Mouse (Mus musculus): Measurements from ENCODE around the gene Gm17428. TPM values are rescaled to one million over a fixed set of nuclear protein-coding genes. Genes with fewer than 3 reads are reported as not detected.

Gene Gm17428
- total RNA-seq, 1 experiment from 2014 or later = not detected

GRCm38 (mm10) chr14:55003878-55004855, 27.4 kb downstream of the Gm17428 start:
- no peak for ATAC-seq (ENCODE audit: extremely low read depth, insufficient number of reproducible peaks, low FRiP score, poor library complexity, severe bottlenecking)

GRCm38 (mm10) chr14:55005506-55005905, 28.8 kb downstream of the Gm17428 start:
- ATAC-seq (ENCODE audit: extremely low read depth, insufficient number of reproducible peaks, low FRiP score, poor library complexity, severe bottlenecking) = no peak

- ATAC-seq (ENCODE audit: extremely low read depth, insufficient number of reproducible peaks, low FRiP score, poor library complexity, severe bottlenecking) = no peak
Measured at GRCm38 (mm10) chr14:55005967-55006366, 29.2 kb downstream of the Gm17428 start.

GRCm38 (mm10) chr14:55006541-55006940, 29.8 kb downstream of the Gm17428 start:
- ATAC-seq (ENCODE audit: extremely low read depth, insufficient number of reproducible peaks, low FRiP score, poor library complexity, severe bottlenecking) = no peak

GRCm38 (mm10) chr14:55007120-55007908, 30.6 kb downstream of the Gm17428 start:
- no peak for ATAC-seq (ENCODE audit: extremely low read depth, insufficient number of reproducible peaks, low FRiP score, poor library complexity, severe bottlenecking)

- no peak for ATAC-seq (ENCODE audit: extremely low read depth, insufficient number of reproducible peaks, low FRiP score, poor library complexity, severe bottlenecking)
Measured at GRCm38 (mm10) chr14:55008417-55008816, 31.7 kb downstream of the Gm17428 start.

- ATAC-seq (ENCODE audit: extremely low read depth, insufficient number of reproducible peaks, low FRiP score, poor library complexity, severe bottlenecking) = no peak
Measured at GRCm38 (mm10) chr14:55011116-55011515, 34.4 kb downstream of the Gm17428 start.

GRCm38 (mm10) chr14:55014591-55014990, 37.9 kb downstream of the Gm17428 start:
- ATAC-seq (ENCODE audit: extremely low read depth, insufficient number of reproducible peaks, low FRiP score, poor library complexity, severe bottlenecking) = 0 out of 2 replicates have a peak, but pooled peaks have one; percentile 1

- ATAC-seq (ENCODE audit: extremely low read depth, insufficient number of reproducible peaks, low FRiP score, poor library complexity, severe bottlenecking) = peak; percentile 96
Measured at GRCm38 (mm10) chr14:55014991-55015766, 38.4 kb downstream of the Gm17428 start, which contains the start of gene Ngdn. Ngdn (plus strand) TSS chr14:55015454.

- ATAC-seq (ENCODE audit: extremely low read depth, insufficient number of reproducible peaks, low FRiP score, poor library complexity, severe bottlenecking) = no peak
Measured at GRCm38 (mm10) chr14:55015767-55016111, 39.0 kb downstream of the Gm17428 start.

- no peak for ATAC-seq (ENCODE audit: extremely low read depth, insufficient number of reproducible peaks, low FRiP score, poor library complexity, severe bottlenecking)
Measured at GRCm38 (mm10) chr14:55016876-55017275, 40.1 kb downstream of the Gm17428 start.

- no peak for ATAC-seq (ENCODE audit: extremely low read depth, insufficient number of reproducible peaks, low FRiP score, poor library complexity, severe bottlenecking)
Measured at GRCm38 (mm10) chr14:55020394-55020793, 43.7 kb downstream of the Gm17428 start.

- no peak for ATAC-seq (ENCODE audit: extremely low read depth, insufficient number of reproducible peaks, low FRiP score, poor library complexity, severe bottlenecking)
Measured at GRCm38 (mm10) chr14:55023011-55023410, 46.3 kb downstream of the Gm17428 start.

GRCm38 (mm10) chr14:55024236-55024635, 47.5 kb downstream of the Gm17428 start:
- no peak for ATAC-seq (ENCODE audit: extremely low read depth, insufficient number of reproducible peaks, low FRiP score, poor library complexity, severe bottlenecking)

- ATAC-seq (ENCODE audit: extremely low read depth, insufficient number of reproducible peaks, low FRiP score, poor library complexity, severe bottlenecking) = no peak
Measured at GRCm38 (mm10) chr14:55025527-55025926, 48.8 kb downstream of the Gm17428 start.

All from neutrophil, adult 5-6 weeks (primary cell).